Mouse (Mus musculus) gastrocnemius, postnatal 36 days (tissue): ENCODE measurements around the gene Sestd1. TPM values are rescaled to one million over a fixed set of nuclear protein-coding genes. Genes with fewer than 3 reads are reported as not detected.
A peak's percentile ranks its signal among the peaks of the same experiment; 100 is the strongest.

Experiments used
- DNase-seq, 2 experiments: peaks; one replicate each; pipeline ENCODE4 v3.0.0; 2022
- intact Hi-C: fragments of 180-260 bp; cut with DNase I; formaldehyde crosslinking; loops from one replicate; pipeline ENCODE4 v1.15.1; 2025
- total RNA-seq, 2 experiments: library from RNA; stranded (reverse); gene quantifications; 2 replicates each; pipeline ENCODE4 v1.2.3; 2021

The Sestd1 gene
- total RNA-seq, 2 experiments from 2014 or later: 9.2 to 10.4 TPM

- DNase-seq: no peak
- intact Hi-C loops: no loop called here
These were observed 98.0 kb downstream of the Sestd1 start for GRCm38 (mm10) chr2:77182271-77182995.

- intact Hi-C loops: no loop called here
- DNase-seq: no peak
These were observed 102.9 kb downstream of the Sestd1 start for GRCm38 (mm10) chr2:77177472-77177871.

GRCm38 (mm10) chr2:77176413-77176812, 104.0 kb downstream of the Sestd1 start:
- no peak for DNase-seq
- intact Hi-C loops: no loop called here

GRCm38 (mm10) chr2:77175411-77175810, 105.0 kb downstream of the Sestd1 start:
- intact Hi-C loops: no loop called here
- DNase-seq: no peak

GRCm38 (mm10) chr2:77174313-77174712, 106.1 kb downstream of the Sestd1 start:
- intact Hi-C loops: no loop called here
- no peak for DNase-seq

- intact Hi-C loops: no loop called here
- no peak for DNase-seq
These were observed 106.6 kb downstream of the Sestd1 start for GRCm38 (mm10) chr2:77173821-77174220.

GRCm38 (mm10) chr2:77173366-77173765, 107.0 kb downstream of the Sestd1 start:
- intact Hi-C loops: no loop called here
- no peak for DNase-seq

GRCm38 (mm10) chr2:77172241-77172671, 108.1 kb downstream of the Sestd1 start:
- intact Hi-C loops: no loop called here
- no peak for DNase-seq

- intact Hi-C loops: no loop called here
- peak; percentile 7 to 21 for DNase-seq
These were observed 108.8 kb downstream of the Sestd1 start for GRCm38 (mm10) chr2:77171444-77172240.

GRCm38 (mm10) chr2:77170633-77171105, 109.7 kb downstream of the Sestd1 start, which contains the start of gene Ccdc141:
Gene Ccdc141, minus strand, starts transcription at chr2:77170636.
- intact Hi-C loops: no loop called here

GRCm38 (mm10) chr2:77169916-77170632, 110.3 kb downstream of the Sestd1 start:
- DNase-seq: peak; percentile 16 to 44
- intact Hi-C loops: loop anchor here (5.0 kb wide), 1 partner anchor 43 kb away; no protein-coding TSS in a partner anchor

More at GRCm38 (mm10) chr2:77170633-77171105, 109.7 kb downstream of the Sestd1 start, which contains the start of gene Ccdc141:
- DNase-seq: no peak

GRCm38 (mm10) chr2:77169218-77169617, 111.2 kb downstream of the Sestd1 start:
- DNase-seq: no peak
- intact Hi-C loops: loop anchor here (5.0 kb wide), 1 partner anchor 42 kb away; no protein-coding TSS in a partner anchor

- no peak for DNase-seq
- intact Hi-C loops: loop anchor here (5.0 kb wide), 1 partner anchor 41 kb away; no protein-coding TSS in a partner anchor
These were observed 111.6 kb downstream of the Sestd1 start for GRCm38 (mm10) chr2:77168781-77169180.

- no peak for DNase-seq
- intact Hi-C loops: loop anchor here (5.0 kb wide), 1 partner anchor 41 kb away; no protein-coding TSS in a partner anchor
These were observed 112.2 kb downstream of the Sestd1 start for GRCm38 (mm10) chr2:77168081-77168685.

- intact Hi-C loops: loop anchor here (5.0 kb wide), 1 partner anchor 39 kb away; no protein-coding TSS in a partner anchor
- DNase-seq: no peak
These were observed 114.0 kb downstream of the Sestd1 start for GRCm38 (mm10) chr2:77166366-77166765.

- intact Hi-C loops: loop anchor here (5.0 kb wide), 1 partner anchor 37 kb away; no protein-coding TSS in a partner anchor
- no peak for DNase-seq
These were observed 115.7 kb downstream of the Sestd1 start for GRCm38 (mm10) chr2:77164662-77165061.

- intact Hi-C loops: no loop called here
- no peak for DNase-seq
These were observed 117.0 kb downstream of the Sestd1 start for GRCm38 (mm10) chr2:77163381-77163780.

GRCm38 (mm10) chr2:77162135-77162534, 118.3 kb downstream of the Sestd1 start:
- no peak for DNase-seq
- intact Hi-C loops: no loop called here

- intact Hi-C loops: no loop called here
- DNase-seq: no peak
These were observed 122.8 kb downstream of the Sestd1 start for GRCm38 (mm10) chr2:77157546-77157945.

GRCm38 (mm10) chr2:77154080-77154479, 126.3 kb downstream of the Sestd1 start:
- no peak for DNase-seq
- intact Hi-C loops: no loop called here
